Mouse (Mus musculus) liver, embryonic 14.5 days (tissue): ENCODE results near the gene Zbtb7b.
A peak's percentile ranks its signal among the peaks of the same experiment; 100 is the strongest.

Experiments
- CTCF ChIP-seq: IDR thresholded peaks from 2 replicates; pipeline ENCODE4 v1.5.1; 2016; ENCODE audit warnings: antibody characterized with exemption, low read depth, control low read depth
- EP300 ChIP-seq: IDR thresholded peaks from 2 replicates; pipeline ENCODE4 v1.6.1; 2016; ENCODE audit warnings: antibody characterized with exemption, low read depth

GRCm38 (mm10) chr3:89411490-89412393 is 17.2 kb upstream of the Zbtb7b start, which contains the start of gene Flad1:
- peak; percentile 76; the same call in 1 of the 2 replicates for TF ChIP-seq EP300
- TF ChIP-seq CTCF = no peak
